Mouse (Mus musculus) G1E (cell line): ENCODE measurements at regions not wholly inside any gene's neighbourhood (a gene's known extent, or its start where the extent isn't known, plus 50 kb on each side); places are given as distances from the start of the nearest gene placed in this dataset.

Experiments
- CTCF ChIP-seq: IDR thresholded peaks from 2 replicates; pipeline ENCODE4 v1.5.1; 2012; ENCODE audit warnings: low read depth, low read length, inconsistent platforms, mixed read lengths
- GATA1 ChIP-seq: IDR thresholded peaks from 2 replicates; pipeline ENCODE4 v1.6.1; 2012; ENCODE audit warnings: borderline replicate concordance, low read length, inconsistent platforms, mixed read lengths
- GATA2 ChIP-seq: IDR thresholded peaks from 2 replicates; pipeline ENCODE4 v1.6.1; 2012; ENCODE audit warnings: low read depth, low read length, inconsistent platforms, borderline replicate concordance
- POLR2AphosphoS5 ChIP-seq: IDR thresholded peaks from 2 replicates; pipeline ENCODE4 v1.6.1; 2012; ENCODE audit warnings: low read depth, low read length, inconsistent platforms; ENCODE audit not compliant: insufficient replicate concordance

DNA sequence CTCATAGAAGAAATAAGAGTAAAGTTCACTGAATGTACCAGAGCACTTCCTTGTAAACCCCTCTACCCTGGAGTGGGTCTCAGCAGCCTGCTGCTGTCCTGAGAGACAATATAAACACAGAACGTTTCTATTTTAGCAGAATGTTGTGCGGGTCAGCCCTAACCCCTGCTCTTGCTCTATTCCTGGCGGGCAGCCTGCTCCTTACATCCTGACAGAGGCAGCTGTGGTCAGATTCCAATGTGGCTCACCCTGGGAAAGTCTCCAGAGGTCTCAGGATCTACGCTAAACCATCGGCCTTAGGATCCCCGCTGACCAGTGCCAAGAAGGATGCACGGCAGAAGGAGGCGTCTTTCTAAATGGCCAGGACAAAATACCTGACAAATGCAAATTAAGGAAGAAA lies 84.8 kb upstream of the Mgmt start:
- no peak for TF ChIP-seq GATA1
- TF ChIP-seq CTCF: no peak
- TF ChIP-seq POLR2AphosphoS5: no peak
- no peak for TF ChIP-seq GATA2
